Mouse (Mus musculus) left cerebral cortex, adult 11 months (tissue): ENCODE measurements at regions not wholly inside any gene's neighbourhood (a gene's known extent, or its start where the extent isn't known, plus 50 kb on each side); places are given as distances from the start of the nearest gene placed in this dataset.

Experiments
- DNase-seq: peaks from one replicate; pipeline ENCODE4 v3.0.0; 2022; ENCODE audit warnings: low spot score

GRCm38 (mm10) chr6:107894296-107895090, 170.4 kb upstream of the Setmar start:
- DNase-seq: no peak

- DNase-seq: no peak
Observed at GRCm38 (mm10) chr6:107910576-107910975, 154.3 kb upstream of the Setmar start.

- DNase-seq: peak; percentile 10
Observed at GRCm38 (mm10) chr6:107911387-107911786, 153.5 kb upstream of the Setmar start.

- DNase-seq: no peak
Observed at GRCm38 (mm10) chr6:107923528-107924199, 141.2 kb upstream of the Setmar start.

- DNase-seq: no peak
Observed at GRCm38 (mm10) chr6:107924200-107924735, 140.6 kb upstream of the Setmar start.

GRCm38 (mm10) chr6:107930439-107931173, 134.2 kb upstream of the Setmar start:
- DNase-seq: no peak

- no peak for DNase-seq
Observed at GRCm38 (mm10) chr6:107931174-107931557, 133.7 kb upstream of the Setmar start.

GRCm38 (mm10) chr6:107936075-107936635, 128.7 kb upstream of the Setmar start:
- no peak for DNase-seq

GRCm38 (mm10) chr6:107968694-107969093, 96.2 kb upstream of the Setmar start:
- peak; percentile 2 for DNase-seq

GRCm38 (mm10) chr6:107998921-107999690, 65.7 kb upstream of the Setmar start:
- no peak for DNase-seq

- DNase-seq: no peak
Observed at GRCm38 (mm10) chr6:108003231-108003630, 61.6 kb upstream of the Setmar start.

- DNase-seq: no peak
Observed at GRCm38 (mm10) chr6:108008323-108008722, 56.5 kb upstream of the Setmar start.
